Mouse (Mus musculus): ENCODE data around the gene Casp9. TPM values are rescaled to one million over a fixed set of nuclear protein-coding genes. Genes with fewer than 3 reads are reported as not detected.

Casp9 gene
- polyA plus RNA-seq (2015; fragmentation: Nextera tagmentation; extraction: Ambion mirVana) = 23.7 and 25.8 TPM in 2 replicates

DNA sequence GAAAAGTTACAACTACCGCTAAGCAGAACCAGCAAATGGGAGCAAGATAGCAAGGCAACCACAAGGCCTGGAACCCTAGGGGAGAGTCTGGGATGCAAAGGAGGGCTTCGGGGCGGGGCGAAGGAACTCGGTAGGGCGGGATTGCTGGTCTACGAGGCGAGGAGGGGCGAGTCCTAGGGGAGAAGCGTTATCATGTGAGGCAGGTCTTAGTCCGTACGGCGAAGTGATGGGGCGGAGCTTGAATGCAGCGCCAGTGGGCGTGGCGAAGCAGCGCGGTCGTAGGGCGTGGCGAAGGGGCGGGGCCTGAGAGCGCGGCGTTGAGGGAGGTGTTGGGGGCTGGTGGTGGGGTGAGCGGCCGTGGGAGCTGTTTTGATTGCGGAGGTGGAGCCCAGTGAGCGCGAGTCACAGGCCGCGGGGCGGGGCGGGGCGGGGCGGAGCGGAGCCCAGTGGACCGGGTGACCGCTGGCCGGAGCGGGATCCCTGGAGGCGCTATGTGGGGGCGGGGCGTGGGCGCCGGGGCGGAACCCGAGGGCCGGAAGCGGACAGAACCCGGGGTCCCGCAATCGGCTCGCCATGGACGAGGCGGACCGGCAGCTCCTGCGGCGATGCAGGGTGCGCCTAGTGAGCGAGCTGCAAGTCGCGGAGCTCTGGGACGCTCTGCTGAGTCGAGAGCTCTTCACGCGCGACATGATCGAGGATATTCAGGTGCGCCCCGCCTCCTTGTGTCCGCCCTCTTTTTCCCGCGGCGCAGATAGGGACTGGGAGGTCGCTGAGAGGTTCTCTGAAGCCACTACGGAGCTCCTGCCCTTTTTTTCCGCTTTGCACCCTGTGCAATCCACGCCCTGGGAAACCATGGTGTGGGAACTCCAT, at the start of gene Casp9:
TSS of gene Casp9 (plus strand) at position 331 of the 870 bp plus-strand sequence.
- Histone ChIP-seq H3K9me3 (replicated peaks; ENCODE audit: control insufficient read depth, low read length) (no peaks in the 10 kb centered on the region), H3K27ac (ENCODE audit: low read length) (peak within 1 kb of the TSS; percentile 95), H3K27me3 (ENCODE audit: control insufficient read depth, insufficient read depth, low read length) (no peaks in the 10 kb centered on the region), H3K36me3 (ENCODE audit: control insufficient read depth, insufficient read depth, low read length) (peaks cover 8% of the 10 kb centered on the region; the same call in 1 of the 2 replicates), H3K4me1 (ENCODE audit: control insufficient read depth, insufficient read depth, low read length) (peaks cover 28% of the 10 kb centered on the region), H3K4me3 (replicated peaks; ENCODE audit: low read length) (peak within 1 kb of the TSS; percentile 76), H3K4me2 (ENCODE audit: low read depth, low read length) (peak within 1 kb of the TSS; percentile 61), H3K9ac (ENCODE audit: low read length) (peak within 1 kb of the TSS; percentile 83)
- ATAC-seq (ENCODE audit: insufficient read depth, low FRiP score) = peak; percentile 90
- under 1% methylated on average over 78 of the region's 80 CpGs for WGBS

DNA sequence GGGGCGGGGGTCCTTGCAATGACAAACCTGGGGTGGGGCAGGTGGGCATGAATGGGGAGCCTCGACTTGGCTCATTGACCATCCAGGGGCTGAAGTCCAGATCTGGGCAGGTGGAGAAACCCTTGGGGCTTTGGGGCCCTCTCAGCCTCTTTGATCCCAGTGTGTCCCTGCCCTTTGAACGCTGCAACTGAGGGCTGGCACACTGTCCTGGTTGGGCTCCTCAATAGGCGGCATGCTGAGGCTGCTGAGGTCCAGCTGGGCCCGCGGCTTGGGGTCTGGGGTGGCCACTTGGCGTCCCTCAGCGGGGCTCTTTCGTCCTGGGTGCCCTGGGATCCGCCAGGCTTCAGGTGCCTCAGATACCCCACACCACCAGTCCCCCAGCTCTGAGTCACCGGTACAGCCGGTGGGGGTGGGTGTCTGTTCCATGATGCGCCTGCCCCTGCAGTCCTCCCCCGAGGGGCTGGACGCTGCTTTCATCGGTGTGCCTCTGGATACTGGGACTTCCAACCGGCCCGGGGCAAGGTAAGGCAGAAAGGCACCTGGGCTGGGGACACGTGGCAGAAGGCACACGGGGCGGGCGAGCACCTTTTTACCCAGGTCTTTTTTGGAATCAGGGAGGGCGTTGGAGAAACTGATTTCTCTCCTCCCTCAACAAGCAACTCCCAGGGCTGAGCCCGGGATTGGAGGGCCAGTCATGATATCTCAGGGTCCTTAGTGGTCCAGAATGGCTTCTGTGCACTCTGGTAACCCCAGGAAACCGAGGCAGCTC, 46.6 kb upstream of the Casp9 start, which contains the start of gene Agmat:
TSS of gene Agmat (plus strand) at position 95 of the 769 bp plus-strand sequence.
- Histone ChIP-seq H3K4me3 (replicated peaks; ENCODE audit: low read length) (no peak within 1 kb of the TSS; the same call in 1 of the 2 replicates), H3K27me3 (ENCODE audit: control insufficient read depth, insufficient read depth, low read length) (no peaks in the 10 kb centered on the region), H3K9me3 (replicated peaks; ENCODE audit: control insufficient read depth, low read length) (no peaks in the 10 kb centered on the region), H3K4me1 (ENCODE audit: control insufficient read depth, insufficient read depth, low read length) (peaks cover 5% of the 10 kb centered on the region; the same call in 1 of the 2 replicates), H3K9ac (ENCODE audit: low read length) (peak within 1 kb of the TSS; percentile 36; the same call in 1 of the 2 replicates), H3K36me3 (ENCODE audit: control insufficient read depth, insufficient read depth, low read length) (no peaks in the 10 kb centered on the region), H3K27ac (ENCODE audit: low read length) (no peak within 1 kb of the TSS), H3K4me2 (ENCODE audit: low read depth, low read length) (no peak within 1 kb of the TSS)
- ATAC-seq (ENCODE audit: insufficient read depth, low FRiP score) = peak; percentile 29; the same call in 1 of the 2 replicates
- 19% methylated on average over 25 of the region's 25 CpGs for WGBS

DNA sequence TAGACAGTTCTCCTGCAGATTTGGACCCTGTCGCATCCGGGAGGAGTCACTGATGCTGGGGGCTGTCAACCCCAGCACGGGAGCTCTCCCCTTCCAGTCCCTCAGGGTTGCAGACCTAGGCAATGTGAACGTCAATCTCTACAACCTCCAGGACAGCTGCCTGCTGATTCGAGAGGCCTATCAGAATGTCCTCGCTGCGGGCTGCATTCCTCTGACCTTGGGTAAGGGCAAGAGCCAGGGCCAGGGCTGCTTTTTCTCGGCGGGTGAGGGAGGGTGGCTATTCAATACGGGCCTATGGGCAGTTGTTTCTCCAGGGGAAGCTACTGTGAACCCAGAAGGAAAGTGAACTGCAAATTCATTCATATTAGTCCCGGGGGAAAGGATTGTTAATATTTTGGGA, 43.9 kb upstream of the Casp9 start:
- no peak for ATAC-seq (ENCODE audit: insufficient read depth, low FRiP score)
- 42% methylated on average over 11 of the region's 11 CpGs for WGBS
- H3K9ac ChIP-seq (ENCODE audit: low read length) = no peak overlapping the region
- no peak overlapping the region for H3K4me2 ChIP-seq (ENCODE audit: low read depth, low read length)
- no peaks in the 10 kb centered on the region for H3K27me3 ChIP-seq (ENCODE audit: control insufficient read depth, insufficient read depth, low read length)
- H3K4me3 ChIP-seq (replicated peaks; ENCODE audit: low read length) = no peak overlapping the region
- no peak overlapping the region for H3K27ac ChIP-seq (ENCODE audit: low read length)
- no peaks in the 10 kb centered on the region for H3K9me3 ChIP-seq (replicated peaks; ENCODE audit: control insufficient read depth, low read length)
- H3K4me1 ChIP-seq (ENCODE audit: control insufficient read depth, insufficient read depth, low read length) = peaks cover 10% of the 10 kb centered on the region; the same call in 1 of the 2 replicates
- H3K36me3 ChIP-seq (ENCODE audit: control insufficient read depth, insufficient read depth, low read length) = no peaks in the 10 kb centered on the region

DNA sequence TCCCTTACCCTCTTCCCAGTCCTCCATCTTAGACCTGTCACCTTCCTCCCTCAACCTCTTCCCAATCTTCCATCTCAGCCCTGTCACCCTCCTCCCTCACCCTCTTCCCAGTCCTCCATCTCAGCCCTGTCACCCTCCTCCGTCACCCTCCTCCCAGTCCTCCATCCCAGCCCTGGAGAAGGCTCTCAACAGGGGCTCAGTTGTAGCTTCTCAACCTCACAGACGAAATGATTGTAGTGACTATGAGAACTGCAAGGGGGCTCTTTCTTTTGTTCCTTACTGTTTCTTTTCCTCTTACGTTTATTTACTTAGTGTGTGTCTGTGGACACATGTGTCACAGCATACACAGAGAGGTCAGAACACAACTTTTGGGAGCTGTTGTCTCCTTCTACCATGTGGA, 42.6 kb upstream of the Casp9 start:
- no peaks in the 10 kb centered on the region for H3K9me3 ChIP-seq (replicated peaks; ENCODE audit: control insufficient read depth, low read length)
- H3K27me3 ChIP-seq (ENCODE audit: control insufficient read depth, insufficient read depth, low read length) = no peaks in the 10 kb centered on the region
- H3K4me2 ChIP-seq (ENCODE audit: low read depth, low read length) = no peak overlapping the region
- no peak for ATAC-seq (ENCODE audit: insufficient read depth, low FRiP score)
- H3K27ac ChIP-seq (ENCODE audit: low read length) = no peak overlapping the region
- no peak overlapping the region for H3K9ac ChIP-seq (ENCODE audit: low read length)
- WGBS = 62% methylated on average over 3 of the region's 3 CpGs
- H3K36me3 ChIP-seq (ENCODE audit: control insufficient read depth, insufficient read depth, low read length) = no peaks in the 10 kb centered on the region
- no peak overlapping the region for H3K4me3 ChIP-seq (replicated peaks; ENCODE audit: low read length)
- peaks cover 10% of the 10 kb centered on the region; the same call in 1 of the 2 replicates for H3K4me1 ChIP-seq (ENCODE audit: control insufficient read depth, insufficient read depth, low read length)

DNA sequence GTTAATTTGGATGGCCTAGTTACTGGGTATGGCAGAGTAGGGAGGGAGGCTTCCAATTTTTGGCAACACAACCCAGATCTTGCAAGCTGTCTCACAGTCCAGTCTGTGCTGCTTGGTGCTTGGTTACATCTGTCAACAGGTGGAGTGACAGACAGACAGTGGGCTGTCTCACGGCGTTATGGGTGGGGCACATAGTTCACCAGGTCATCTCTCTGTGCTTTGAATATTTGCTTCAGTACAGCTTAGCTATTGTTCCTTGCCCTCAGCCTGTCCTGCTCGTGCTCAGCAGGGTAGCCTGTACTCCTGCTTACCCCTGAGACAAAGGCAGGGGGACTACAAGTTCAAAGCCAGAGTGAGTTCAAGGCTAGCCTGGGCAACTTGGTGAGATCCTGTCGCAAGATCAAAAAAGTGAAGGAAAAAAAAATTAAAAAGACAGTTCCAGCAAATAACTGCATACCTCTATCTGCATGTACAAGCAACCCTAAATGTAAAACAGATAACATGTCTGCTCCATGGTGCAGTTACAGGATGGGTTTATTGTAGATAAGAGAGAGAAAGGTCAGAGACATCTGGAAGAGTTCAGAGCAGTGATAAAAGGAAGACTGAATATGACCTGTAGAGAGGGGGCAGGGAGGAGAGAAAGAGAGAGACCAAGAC, 41.9 kb upstream of the Casp9 start:
- peak; percentile 56 for ATAC-seq (ENCODE audit: insufficient read depth, low FRiP score)
- no peak overlapping the region for H3K9ac ChIP-seq (ENCODE audit: low read length)
- no peaks in the 10 kb centered on the region for H3K9me3 ChIP-seq (replicated peaks; ENCODE audit: control insufficient read depth, low read length)
- no peak overlapping the region for H3K27ac ChIP-seq (ENCODE audit: low read length)
- 42% methylated on average over 4 of the region's 4 CpGs for WGBS
- H3K4me3 ChIP-seq (replicated peaks; ENCODE audit: low read length) = no peak overlapping the region
- no peaks in the 10 kb centered on the region for H3K27me3 ChIP-seq (ENCODE audit: control insufficient read depth, insufficient read depth, low read length)
- H3K4me1 ChIP-seq (ENCODE audit: control insufficient read depth, insufficient read depth, low read length) = peaks cover 10% of the 10 kb centered on the region; the same call in 1 of the 2 replicates
- H3K36me3 ChIP-seq (ENCODE audit: control insufficient read depth, insufficient read depth, low read length) = no peaks in the 10 kb centered on the region
- no peak overlapping the region for H3K4me2 ChIP-seq (ENCODE audit: low read depth, low read length)

DNA sequence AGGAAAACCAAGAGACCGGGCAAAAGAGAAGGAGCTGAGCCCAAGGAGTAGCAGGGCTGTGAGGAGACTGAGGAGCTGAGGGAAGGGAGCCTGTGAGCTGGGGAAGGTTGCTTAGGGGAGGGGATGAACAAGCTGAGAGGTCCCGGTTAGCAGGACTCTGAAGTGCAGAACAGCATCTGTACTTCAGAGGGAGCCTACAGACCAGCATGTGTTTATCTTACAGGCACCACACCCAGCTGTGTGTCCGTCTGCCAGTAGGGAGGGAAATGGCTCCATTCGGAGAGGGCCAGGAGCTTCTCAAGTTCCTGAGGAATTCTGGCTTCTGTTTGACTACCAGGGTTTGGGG, 41.4 kb upstream of the Casp9 start:
- H3K27ac ChIP-seq (ENCODE audit: low read length) = no peak overlapping the region
- 8% methylated on average over 4 of the region's 4 CpGs for WGBS
- H3K9ac ChIP-seq (ENCODE audit: low read length) = no peak overlapping the region
- no peak overlapping the region for H3K4me3 ChIP-seq (replicated peaks; ENCODE audit: low read length)
- H3K36me3 ChIP-seq (ENCODE audit: control insufficient read depth, insufficient read depth, low read length) = no peaks in the 10 kb centered on the region
- peaks cover 10% of the 10 kb centered on the region; the same call in 1 of the 2 replicates for H3K4me1 ChIP-seq (ENCODE audit: control insufficient read depth, insufficient read depth, low read length)
- H3K4me2 ChIP-seq (ENCODE audit: low read depth, low read length) = no peak overlapping the region
- H3K27me3 ChIP-seq (ENCODE audit: control insufficient read depth, insufficient read depth, low read length) = no peaks in the 10 kb centered on the region
- peak; percentile 79; the same call in 1 of the 2 replicates for ATAC-seq (ENCODE audit: insufficient read depth, low FRiP score)
- H3K9me3 ChIP-seq (replicated peaks; ENCODE audit: control insufficient read depth, low read length) = no peaks in the 10 kb centered on the region

DNA sequence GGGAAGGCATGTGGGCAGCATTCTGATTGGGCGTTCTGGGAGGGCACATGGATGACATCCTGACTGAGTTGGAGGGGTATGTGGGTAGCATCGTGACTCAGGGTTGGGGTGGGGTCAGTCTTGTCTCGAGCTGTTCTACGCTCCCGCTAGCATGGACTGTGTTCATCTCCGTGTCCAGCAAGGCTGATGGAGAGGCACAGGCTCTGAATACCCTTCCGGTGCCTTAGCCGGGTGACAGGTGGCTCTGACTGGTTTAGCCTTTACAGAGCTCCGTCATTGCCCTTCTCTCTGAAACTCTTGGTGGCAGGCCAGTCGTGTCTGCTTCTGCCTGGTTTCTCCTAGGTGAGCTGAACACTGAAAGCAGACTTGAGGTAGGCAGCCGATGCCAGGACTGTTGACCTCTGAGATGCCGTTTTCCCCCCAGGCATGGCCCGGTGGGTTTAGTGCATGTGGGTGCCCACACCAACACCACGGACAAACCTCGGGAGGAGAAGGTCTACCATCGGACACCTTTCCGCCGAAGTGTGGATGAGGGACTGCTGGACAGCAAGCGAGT, 38.0 kb upstream of the Casp9 start:
- Histone ChIP-seq H3K27me3 (ENCODE audit: control insufficient read depth, insufficient read depth, low read length) (no peaks in the 10 kb centered on the region), H3K9me3 (replicated peaks; ENCODE audit: control insufficient read depth, low read length) (no peaks in the 10 kb centered on the region), H3K9ac (ENCODE audit: low read length) (no peak overlapping the region), H3K4me3 (replicated peaks; ENCODE audit: low read length) (no peak overlapping the region), H3K4me2 (ENCODE audit: low read depth, low read length) (no peak overlapping the region), H3K27ac (ENCODE audit: low read length) (no peak overlapping the region), H3K4me1 (ENCODE audit: control insufficient read depth, insufficient read depth, low read length) (peaks cover 10% of the 10 kb centered on the region; the same call in 1 of the 2 replicates), H3K36me3 (ENCODE audit: control insufficient read depth, insufficient read depth, low read length) (no peaks in the 10 kb centered on the region)
- no peak for ATAC-seq (ENCODE audit: insufficient read depth, low FRiP score)
- WGBS = 89% methylated on average over 19 of the region's 19 CpGs

DNA sequence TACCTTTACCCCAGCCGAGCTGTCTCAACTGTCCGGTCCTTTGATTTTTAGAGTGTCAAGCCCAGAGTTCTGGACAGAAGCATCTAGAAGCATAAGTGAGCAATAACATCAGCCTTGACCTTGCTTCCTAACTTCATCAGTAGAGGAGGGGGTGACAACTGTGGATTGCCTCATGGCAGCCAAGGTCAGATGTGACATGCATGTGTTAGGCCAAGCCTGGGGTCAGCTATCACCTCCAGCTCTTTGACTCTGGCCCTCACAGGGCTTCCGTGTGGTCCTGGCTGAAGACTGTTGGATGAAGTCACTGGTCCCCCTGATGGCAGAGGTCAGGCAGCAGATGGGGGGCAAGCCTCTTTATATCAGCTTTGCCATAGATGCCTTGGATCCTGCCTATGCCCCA, 36.3 kb upstream of the Casp9 start:
- Histone ChIP-seq H3K36me3 (ENCODE audit: control insufficient read depth, insufficient read depth, low read length) (peaks cover 5% of the 10 kb centered on the region; the same call in 1 of the 2 replicates), H3K9me3 (replicated peaks; ENCODE audit: control insufficient read depth, low read length) (no peaks in the 10 kb centered on the region), H3K4me3 (replicated peaks; ENCODE audit: low read length) (no peak overlapping the region), H3K9ac (ENCODE audit: low read length) (no peak overlapping the region), H3K27me3 (ENCODE audit: control insufficient read depth, insufficient read depth, low read length) (no peaks in the 10 kb centered on the region), H3K27ac (ENCODE audit: low read length) (no peak overlapping the region), H3K4me1 (ENCODE audit: control insufficient read depth, insufficient read depth, low read length) (peaks cover 1% of the 10 kb centered on the region; the same call in 1 of the 2 replicates), H3K4me2 (ENCODE audit: low read depth, low read length) (no peak overlapping the region)
- 86% methylated on average over 3 of the region's 3 CpGs for WGBS
- ATAC-seq (ENCODE audit: insufficient read depth, low FRiP score) = no peak
